Comparison of ENCODE assay signal across 7 mouse cellular contexts in the genomic region with DNA sequence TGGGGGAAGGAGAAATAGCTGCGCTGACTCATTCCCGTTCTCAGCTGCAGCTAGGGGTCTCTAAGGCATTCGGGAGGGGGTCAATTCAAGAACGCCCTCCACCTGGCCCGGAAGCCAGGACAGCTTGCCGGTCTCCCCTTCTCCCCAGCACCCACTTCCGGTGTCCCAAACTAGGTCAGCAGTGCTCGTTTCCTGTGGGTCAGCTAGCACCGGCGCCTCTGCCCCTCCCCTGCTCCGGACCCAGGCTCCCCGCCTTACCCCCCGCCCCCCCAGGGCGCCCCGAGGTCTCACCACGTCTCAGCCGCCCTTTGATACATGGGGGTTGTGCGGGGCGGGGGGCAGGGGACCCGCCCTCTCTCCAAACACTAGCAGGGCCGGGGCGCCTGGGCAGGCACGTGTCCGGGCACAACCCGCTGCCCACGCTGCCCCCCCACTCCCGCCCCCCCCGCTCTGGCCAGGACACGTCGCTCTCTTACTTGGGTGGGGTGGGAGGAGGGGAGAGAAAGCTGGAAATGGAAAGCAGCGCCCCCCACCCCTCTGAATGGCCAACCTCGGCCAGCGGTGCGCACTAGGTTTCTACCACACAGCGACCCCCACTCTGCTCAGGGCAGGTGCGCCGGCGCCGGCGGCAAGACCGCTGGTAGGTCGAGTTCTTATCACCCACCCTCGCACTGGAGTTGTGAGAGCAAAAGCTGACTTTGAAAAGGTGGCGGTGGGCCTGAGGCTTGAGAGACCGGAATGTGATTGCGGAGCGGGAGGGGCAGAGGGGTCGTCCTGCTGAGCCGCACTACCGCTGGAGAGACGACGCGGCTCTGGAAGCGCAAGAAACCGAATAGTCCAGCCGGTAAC. TPM values are rescaled to one million over a fixed set of nuclear protein-coding genes. Genes with fewer than 3 reads are reported as not detected.
A peak's percentile ranks its signal among the peaks of the same experiment; 100 is the strongest.
DNase-seq lines count a peak whose midpoint lies in the region; ATAC-seq and TF ChIP-seq lines count a peak whose summit lies in the region.

No protein-coding gene starts in this region.

- peaks cover 42% of the 10 kb centered on the region for H3K36me3 ChIP-seq in G1E (replicated peaks)
- H3K36me3 ChIP-seq in forebrain, embryonic 10.5 days (replicated peaks) = no peaks in the 10 kb centered on the region
- no peaks in the 10 kb centered on the region for H3K36me3 ChIP-seq in hindbrain, embryonic 10.5 days
- no peaks in the 10 kb centered on the region for H3K36me3 ChIP-seq in limb, embryonic 14.5 days (ENCODE audit: control insufficient read depth, insufficient read depth, low read length)

- peaks cover 90% of the 10 kb centered on the region for H3K4me1 ChIP-seq in G1E (ENCODE audit: insufficient read depth, low read depth, low read length)
- H3K4me1 ChIP-seq in forebrain, embryonic 10.5 days = peaks cover 93% of the 10 kb centered on the region
- H3K4me1 ChIP-seq in hindbrain, embryonic 10.5 days (replicated peaks) = peaks cover 87% of the 10 kb centered on the region
- peaks cover 34% of the 10 kb centered on the region for H3K4me1 ChIP-seq in limb, embryonic 14.5 days (ENCODE audit: control insufficient read depth, insufficient read depth, low read length)

- TF ChIP-seq POLR2A in limb, embryonic 14.5 days (IDR thresholded peaks at IDR 0.05; ENCODE audit: borderline replicate concordance, extremely low read depth, insufficient read depth, insufficient read length) = no peak

- H3K4me3 ChIP-seq in G1E (ENCODE audit: low read depth, low read length) = peak overlapping the region; percentile 83
- H3K4me3 ChIP-seq in forebrain, embryonic 10.5 days = peak overlapping the region; percentile 75
- H3K4me3 ChIP-seq in hindbrain, embryonic 10.5 days = peak overlapping the region; percentile 77
- H3K4me3 ChIP-seq in limb, embryonic 14.5 days (replicated peaks; ENCODE audit: low read length) = peak overlapping the region; percentile 37

- H3K27me3 ChIP-seq in G1E (ENCODE audit: insufficient read depth, low read length) = no peaks in the 10 kb centered on the region
- H3K27me3 ChIP-seq in forebrain, embryonic 10.5 days (ENCODE audit: poor library complexity, severe bottlenecking) = peaks cover 46% of the 10 kb centered on the region
- peaks cover 42% of the 10 kb centered on the region for H3K27me3 ChIP-seq in hindbrain, embryonic 10.5 days (ENCODE audit: insufficient read depth, poor library complexity, severe bottlenecking)
- H3K27me3 ChIP-seq in limb, embryonic 14.5 days (ENCODE audit: control insufficient read depth, insufficient read depth, low read length) = peaks cover 6% of the 10 kb centered on the region; the same call in 1 of the 2 replicates

- TF ChIP-seq CTCF in G1E (IDR thresholded peaks at IDR 0.05; ENCODE audit: low read depth, low read length) = no peak

- peak overlapping the region; percentile 90 for H3K27ac ChIP-seq in forebrain, embryonic 10.5 days
- H3K27ac ChIP-seq in hindbrain, embryonic 10.5 days = peak overlapping the region; percentile 90
- no peak overlapping the region for H3K27ac ChIP-seq in limb, embryonic 14.5 days (replicated peaks; ENCODE audit: low read depth, low read length)

- no peaks in the 10 kb centered on the region for H3K9me3 ChIP-seq in G1E (replicated peaks)
- no peaks in the 10 kb centered on the region for H3K9me3 ChIP-seq in forebrain, embryonic 10.5 days
- no peaks in the 10 kb centered on the region for H3K9me3 ChIP-seq in hindbrain, embryonic 10.5 days
- H3K9me3 ChIP-seq in limb, embryonic 14.5 days (ENCODE audit: control insufficient read depth, low read length) = no peaks in the 10 kb centered on the region

- ATAC-seq in G1E (ENCODE audit: extremely low read depth, insufficient number of reproducible peaks, low FRiP score, poor library complexity, severe bottlenecking) = no peak
- ATAC-seq in limb, embryonic 14.5 days (ENCODE audit: low FRiP score, low read depth) = no peak

- peak overlapping the region; percentile 99 for H3K4me2 ChIP-seq in limb, embryonic 14.5 days (replicated peaks; ENCODE audit: low read depth, low read length, severe bottlenecking)

- WGBS in forebrain, embryonic 10.5 days = under 1% methylated on average over 56 of the region's 56 CpGs
- WGBS in hindbrain, embryonic 10.5 days = under 1% methylated on average over 56 of the region's 56 CpGs
- under 1% methylated on average over 47 of the region's 56 CpGs for WGBS in limb, embryonic 14.5 days

- peak overlapping the region; percentile 55 for H3K9ac ChIP-seq in limb, embryonic 14.5 days (ENCODE audit: low read depth, low read length, severe bottlenecking)

- DNase-seq in G1E (ENCODE audit: low spot score) = peak; percentile 37
- DNase-seq in adrenal gland, postnatal 10 days = peak; percentile 86
- peak; percentile 56 for DNase-seq in forebrain, embryonic 10.5 days (ENCODE audit: extremely low spot score, low spot score)
- peak; percentile 59 for DNase-seq in hindbrain, embryonic 10.5 days (ENCODE audit: low spot score)
- no peak for DNase-seq in limb, embryonic 14.5 days (ENCODE audit: low spot score)
- DNase-seq in naive thymus-derived CD4-positive, alpha-beta T cell, adult 2 months (ENCODE audit: low read depth) = peak; percentile 46
- no peak for DNase-seq in frontal cortex, postnatal 36 days (ENCODE audit: low spot score in 2 of 2)

RNA-seq across cellular contexts. Expression of a gene that starts 2.7 kb away (rescaled TPM):
- total RNA-seq in G1E (2014; fragmentation: Nextera tagmentation) = 32.9 and 34.2 TPM in 2 replicates
- total RNA-seq in G1E (2017) = 23.3 and 31.4 TPM in 2 replicates
- 123 and 126 TPM in 2 replicates for polyA plus RNA-seq in G1E (2012)
- 10 to 100 TPM; 62.3 to 62.4 TPM for total RNA-seq in adrenal gland, postnatal 10 days (2021)
- polyA plus RNA-seq in forebrain, embryonic 10.5 days (2016; fragmentation: Nextera tagmentation; extraction: Ambion mirVana) = 0.65 and 0.69 TPM in 2 replicates
- 0.47 and 0.73 TPM in 2 replicates for polyA plus RNA-seq in hindbrain, embryonic 10.5 days (2016; fragmentation: Nextera tagmentation; extraction: Ambion mirVana)
- polyA plus RNA-seq in limb, embryonic 14.5 days (2012; rRNA removed) = 13.4 and 14.7 TPM in 2 replicates
- polyA plus RNA-seq in limb, embryonic 14.5 days (2014; fragmentation: Nextera tagmentation; extraction: Ambion mirVana) = 2.7 and 3.4 TPM in 2 replicates

RNA-seq across cellular contexts. Expression of a gene that starts 10.7 kb away (rescaled TPM):
- total RNA-seq in G1E (2014; fragmentation: Nextera tagmentation) = 3.7 and 6.7 TPM in 2 replicates
- total RNA-seq in G1E (2017) = 0.98 and 1.8 TPM in 2 replicates
- polyA plus RNA-seq in G1E (2012) = 0.03 and 0.12 TPM in 2 replicates
- total RNA-seq in adrenal gland, postnatal 10 days (2021) = under 1 TPM in 1 of 2 experiments, not detected in 1; 0.24 TPM
- 0.15 and 0.23 TPM in 2 replicates for polyA plus RNA-seq in forebrain, embryonic 10.5 days (2016; fragmentation: Nextera tagmentation; extraction: Ambion mirVana)
- 1.7 TPM in 1 of 2 replicates, not detected in the other for polyA plus RNA-seq in hindbrain, embryonic 10.5 days (2016; fragmentation: Nextera tagmentation; extraction: Ambion mirVana)
- polyA plus RNA-seq in limb, embryonic 14.5 days (2012; rRNA removed) = 2.4 and 2.8 TPM in 2 replicates
- polyA plus RNA-seq in limb, embryonic 14.5 days (2014; fragmentation: Nextera tagmentation; extraction: Ambion mirVana) = not detected in 2 replicates

RNA-seq across cellular contexts. Expression of a gene that starts 19.8 kb away (rescaled TPM):
- total RNA-seq in G1E (2014; fragmentation: Nextera tagmentation) (19.7 and 22.0 TPM in 2 replicates), G1E (2017) (18.0 and 22.0 TPM in 2 replicates)
- polyA plus RNA-seq in G1E (2012) = 12.5 and 17.8 TPM in 2 replicates
- 10 to 100 TPM; 49.4 to 54.6 TPM for total RNA-seq in adrenal gland, postnatal 10 days (2021)
- 27.0 and 29.8 TPM in 2 replicates for polyA plus RNA-seq in forebrain, embryonic 10.5 days (2016; fragmentation: Nextera tagmentation; extraction: Ambion mirVana)
- 28.3 and 31.9 TPM in 2 replicates for polyA plus RNA-seq in hindbrain, embryonic 10.5 days (2016; fragmentation: Nextera tagmentation; extraction: Ambion mirVana)
- 32.8 and 36.0 TPM in 2 replicates for polyA plus RNA-seq in limb, embryonic 14.5 days (2012; rRNA removed)
- 26.8 and 27.1 TPM in 2 replicates for polyA plus RNA-seq in limb, embryonic 14.5 days (2014; fragmentation: Nextera tagmentation; extraction: Ambion mirVana)

RNA-seq across cellular contexts. Expression of a gene that starts 26.3 kb away (rescaled TPM):
- total RNA-seq in G1E (2014; fragmentation: Nextera tagmentation) = 92.2 and 99.8 TPM in 2 replicates
- 182 and 184 TPM in 2 replicates for total RNA-seq in G1E (2017)
- polyA plus RNA-seq in G1E (2012) = 75.1 and 86.2 TPM in 2 replicates
- 10 to 100 TPM; 39.8 to 43.2 TPM for total RNA-seq in adrenal gland, postnatal 10 days (2021)
- polyA plus RNA-seq in forebrain, embryonic 10.5 days (2016; fragmentation: Nextera tagmentation; extraction: Ambion mirVana) = 681 and 720 TPM in 2 replicates
- polyA plus RNA-seq in hindbrain, embryonic 10.5 days (2016; fragmentation: Nextera tagmentation; extraction: Ambion mirVana) = 535 and 648 TPM in 2 replicates
- 247 and 268 TPM in 2 replicates for polyA plus RNA-seq in limb, embryonic 14.5 days (2012; rRNA removed)
- polyA plus RNA-seq in limb, embryonic 14.5 days (2014; fragmentation: Nextera tagmentation; extraction: Ambion mirVana) = 473 and 476 TPM in 2 replicates

RNA-seq across cellular contexts. Expression of a gene that starts 26.4 kb away (rescaled TPM):
- total RNA-seq in G1E (2014; fragmentation: Nextera tagmentation) = 61.7 and 124 TPM in 2 replicates
- 40.9 and 47.6 TPM in 2 replicates for total RNA-seq in G1E (2017)
- polyA plus RNA-seq in G1E (2012) = 111 and 118 TPM in 2 replicates
- total RNA-seq in adrenal gland, postnatal 10 days (2021) = 100 to 1,000 TPM in 1 of 2 experiments, 10 to 100 TPM in 1; 94.4 to 108 TPM
- polyA plus RNA-seq in forebrain, embryonic 10.5 days (2016; fragmentation: Nextera tagmentation; extraction: Ambion mirVana) = 49.4 and 53.2 TPM in 2 replicates
- polyA plus RNA-seq in hindbrain, embryonic 10.5 days (2016; fragmentation: Nextera tagmentation; extraction: Ambion mirVana) = 58.3 and 68.1 TPM in 2 replicates
- polyA plus RNA-seq in limb, embryonic 14.5 days (2012; rRNA removed) = 134 and 166 TPM in 2 replicates
- 72.5 and 80.0 TPM in 2 replicates for polyA plus RNA-seq in limb, embryonic 14.5 days (2014; fragmentation: Nextera tagmentation; extraction: Ambion mirVana)

Comparison
In these comparisons a context has a peak if more than half of its experiments do, and no peak if none do; other contexts are left out.
1. DNase-seq: peak in G1E (single experiment), adrenal gland, postnatal 10 days (single experiment), forebrain, embryonic 10.5 days (single experiment), hindbrain, embryonic 10.5 days (single experiment) and naive thymus-derived CD4-positive, alpha-beta T cell, adult 2 months (single experiment); none in limb, embryonic 14.5 days (single experiment) and frontal cortex, postnatal 36 days (0 of 2).
2. Peak in every context shown above with its lines, with median percentiles within 50 percentile points of each other: H3K4me3 ChIP-seq.